Mouse (Mus musculus) ovary, adult 18-20 months (tissue): Measurements from ENCODE around the gene Ubqln4.

ENCODE experiments used
- DNase-seq: peaks from one replicate; pipeline ENCODE4 v3.0.0; 2022; ENCODE audit warnings: low spot score, mixed read lengths

The Ubqln4 gene

GRCm38 (mm10) chr3:88553525-88553879 lies at the start of gene Ubqln4:
Gene Ubqln4, plus strand, starts transcription at chr3:88553758.
- peak; percentile 85 for DNase-seq

GRCm38 (mm10) chr3:88503881-88504746 lies 49.4 kb upstream of the Ubqln4 start:
- no peak for DNase-seq

- no peak for DNase-seq
Observed at GRCm38 (mm10) chr3:88505081-88505480, 48.5 kb upstream of the Ubqln4 start.

GRCm38 (mm10) chr3:88505765-88506164 lies 47.8 kb upstream of the Ubqln4 start:
- no peak for DNase-seq

- no peak for DNase-seq
Observed at GRCm38 (mm10) chr3:88509250-88509649, 44.3 kb upstream of the Ubqln4 start.

GRCm38 (mm10) chr3:88509692-88510420 lies 43.7 kb upstream of the Ubqln4 start, which contains the start of gene Lmna:
Gene Lmna, minus strand, starts transcription at chr3:88509956.
- peak; percentile 94 for DNase-seq

- no peak for DNase-seq
Observed at GRCm38 (mm10) chr3:88510421-88511289, 42.9 kb upstream of the Ubqln4 start.

GRCm38 (mm10) chr3:88511559-88511958 lies 42.0 kb upstream of the Ubqln4 start:
- no peak for DNase-seq

- no peak for DNase-seq
Observed at GRCm38 (mm10) chr3:88512141-88512895, 41.2 kb upstream of the Ubqln4 start.

- no peak for DNase-seq
Observed at GRCm38 (mm10) chr3:88512896-88513545, 40.5 kb upstream of the Ubqln4 start.

GRCm38 (mm10) chr3:88513546-88514115 lies 39.9 kb upstream of the Ubqln4 start:
- no peak for DNase-seq

GRCm38 (mm10) chr3:88514231-88515094 lies 39.1 kb upstream of the Ubqln4 start:
- DNase-seq = no peak

- DNase-seq = no peak
Observed at GRCm38 (mm10) chr3:88515095-88515386, 38.5 kb upstream of the Ubqln4 start.

- DNase-seq = no peak
Observed at GRCm38 (mm10) chr3:88516407-88516806, 37.2 kb upstream of the Ubqln4 start.

- no peak for DNase-seq
Observed at GRCm38 (mm10) chr3:88518411-88518810, 35.1 kb upstream of the Ubqln4 start.

GRCm38 (mm10) chr3:88520078-88520477 lies 33.5 kb upstream of the Ubqln4 start:
- no peak for DNase-seq

GRCm38 (mm10) chr3:88521156-88521555 lies 32.4 kb upstream of the Ubqln4 start:
- DNase-seq = no peak

GRCm38 (mm10) chr3:88521803-88522331 lies 31.7 kb upstream of the Ubqln4 start:
- DNase-seq = no peak

- DNase-seq = no peak
Observed at GRCm38 (mm10) chr3:88523027-88523426, 30.5 kb upstream of the Ubqln4 start.

GRCm38 (mm10) chr3:88525021-88525420 lies 28.5 kb upstream of the Ubqln4 start:
- DNase-seq = no peak
